Mouse (Mus musculus): ENCODE results near the gene Pglyrp4. TPM values are rescaled to one million over a fixed set of nuclear protein-coding genes. Genes with fewer than 3 reads are reported as not detected.
"Not testable (repeated sequence)": the region's sequence is repeated elsewhere in the genome, so short reads cannot be mapped to it uniquely, and the experiment has no call there.

Gene Pglyrp4
- total RNA-seq (2021), result not detected
- long read RNA-seq, experiment 1, result 0 reads
- long read RNA-seq, experiment 2, result 0 reads

GRCm38 (mm10) chr3:90726606-90727005 lies at the start of gene Pglyrp4:
Gene Pglyrp4 (plus strand): TSS chr3:90726906.
- DNase-seq, result no peak
- intact Hi-C loops (cut with DNase I), result no loop called here

DNA sequence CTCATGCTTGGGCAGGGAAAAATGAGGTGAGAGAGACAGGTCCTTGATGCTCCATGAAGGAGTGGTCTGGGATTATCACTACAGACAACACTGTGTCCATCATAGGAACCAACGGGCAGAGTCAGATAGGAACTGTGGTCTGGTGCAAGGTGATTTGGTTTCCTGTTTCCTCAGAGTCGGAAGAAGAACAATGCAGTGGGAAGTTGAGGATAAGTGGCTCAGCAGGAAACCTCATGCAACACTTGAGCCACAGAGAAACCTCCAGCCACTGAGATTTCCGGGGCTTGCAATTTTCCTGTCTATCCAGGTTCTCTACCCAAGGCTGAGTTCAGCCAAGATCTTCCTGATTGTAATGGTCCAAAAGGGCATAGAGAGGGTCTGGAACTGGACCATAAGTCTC lies 48.0 kb upstream of the Pglyrp4 start:
- no peak for DNase-seq
- intact Hi-C loops (cut with DNase I), result no loop called here

GRCm38 (mm10) chr3:90683929-90684328 lies 42.8 kb upstream of the Pglyrp4 start:
- DNase-seq, result no peak
- intact Hi-C loops (cut with DNase I), result no loop called here

DNA sequence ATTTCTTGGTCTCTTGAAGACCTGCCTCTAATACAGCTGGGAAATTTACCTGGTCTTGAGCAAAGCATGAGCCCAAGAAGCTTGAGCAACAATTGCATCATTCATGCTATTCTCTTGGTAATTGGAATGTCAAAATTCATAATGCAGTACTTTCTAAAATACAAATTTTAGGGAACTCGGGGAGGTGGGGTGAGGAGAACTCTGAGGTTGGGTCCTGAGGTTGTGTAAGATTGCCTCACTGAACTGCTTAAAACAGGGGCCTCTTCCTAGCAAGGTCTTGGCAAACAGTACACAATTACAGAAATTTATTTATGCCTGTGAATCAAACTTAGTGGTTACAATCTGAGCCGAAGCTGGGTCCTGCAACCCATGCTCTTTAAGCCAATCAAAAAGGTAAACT lies 39.9 kb upstream of the Pglyrp4 start:
- intact Hi-C loops (cut with DNase I), result no loop called here

DNA sequence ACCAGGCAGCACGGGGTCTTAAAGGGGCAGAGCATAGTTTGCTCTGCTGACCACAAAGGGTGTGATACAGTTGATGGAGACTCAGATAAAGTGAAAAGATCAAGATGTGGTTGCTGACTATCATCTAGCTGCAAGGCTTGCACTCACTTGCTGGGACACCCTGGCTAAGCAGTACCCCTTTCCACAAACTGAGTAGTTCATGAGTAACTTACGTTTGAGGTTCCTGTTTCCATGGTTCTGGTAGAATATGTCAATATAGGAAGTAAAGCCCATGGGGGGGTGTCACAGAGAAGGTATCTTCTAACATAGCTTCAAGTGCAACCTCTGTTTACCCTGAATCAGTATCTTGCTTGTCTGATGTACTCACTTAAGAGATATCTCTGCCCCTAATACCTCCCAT lies 33.2 kb upstream of the Pglyrp4 start:
- intact Hi-C loops (cut with DNase I), result no loop called here
- DNase-seq, result no peak

More for the DNA sequence above, 39.9 kb upstream of the Pglyrp4 start:
- no peak for DNase-seq

GRCm38 (mm10) chr3:90695613-90696012 lies 31.1 kb upstream of the Pglyrp4 start, which contains the start of gene S100a9:
Gene S100a9 (minus strand): TSS chr3:90695721.
- intact Hi-C loops (cut with DNase I), result no loop called here
- no peak for DNase-seq

DNA sequence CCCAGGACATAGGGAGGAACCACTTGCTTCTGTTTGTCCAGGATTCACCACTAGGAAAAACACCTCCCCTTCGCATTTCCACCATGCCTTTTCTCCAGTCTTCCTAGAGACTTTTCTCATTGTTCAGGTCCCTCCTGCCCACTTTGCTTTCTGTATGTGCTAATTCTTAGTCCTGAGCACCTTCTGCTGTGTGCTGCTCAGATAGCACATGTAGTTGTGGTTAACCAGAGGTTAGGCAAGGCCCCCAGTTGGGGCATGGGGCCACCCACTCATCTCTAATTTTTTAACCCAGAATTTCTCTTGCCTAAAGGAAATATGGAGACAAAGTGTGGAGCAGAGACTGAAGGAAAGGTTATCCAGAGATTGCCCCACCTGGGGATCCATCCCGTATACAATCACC lies 24.5 kb upstream of the Pglyrp4 start:
- no peak for DNase-seq
- intact Hi-C loops (cut with DNase I), result no loop called here

DNA sequence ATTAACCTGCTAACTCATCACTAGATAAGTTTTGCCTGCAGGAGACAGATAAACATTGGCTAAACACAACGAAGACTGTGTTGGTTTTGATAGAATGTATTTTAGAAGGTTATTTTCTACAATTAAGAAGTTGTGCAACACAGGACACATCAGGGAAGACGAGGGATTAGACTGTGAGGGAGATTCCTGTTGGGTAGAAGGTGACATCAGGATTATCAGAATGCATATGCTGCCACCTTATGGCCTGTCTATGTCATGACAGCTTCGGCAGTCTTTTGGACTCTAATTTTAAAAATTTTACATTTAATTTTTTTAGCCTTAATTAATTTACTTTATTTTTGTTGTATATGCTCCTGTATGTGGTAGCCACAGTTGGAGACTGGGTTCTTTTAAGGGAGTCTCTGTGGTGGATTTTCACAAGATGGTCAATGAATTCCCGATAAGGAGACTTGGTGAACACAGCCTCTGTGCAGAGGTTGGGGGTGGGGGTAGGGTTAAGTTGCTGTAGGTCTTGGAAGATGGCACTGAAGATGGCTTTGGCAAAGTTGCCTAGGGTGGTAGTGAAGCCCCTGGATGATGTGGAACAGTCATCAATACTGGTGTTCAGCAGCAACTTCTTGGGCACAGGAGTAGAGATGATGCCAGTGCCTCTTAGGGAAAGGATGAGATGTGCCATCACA lies 18.0 kb upstream of the Pglyrp4 start:
- DNase-seq, result no peak
- intact Hi-C loops (cut with DNase I), result loop anchor here (2.0 kb wide), 1 partner anchor 44 kb away; no protein-coding TSS in a partner anchor

DNA sequence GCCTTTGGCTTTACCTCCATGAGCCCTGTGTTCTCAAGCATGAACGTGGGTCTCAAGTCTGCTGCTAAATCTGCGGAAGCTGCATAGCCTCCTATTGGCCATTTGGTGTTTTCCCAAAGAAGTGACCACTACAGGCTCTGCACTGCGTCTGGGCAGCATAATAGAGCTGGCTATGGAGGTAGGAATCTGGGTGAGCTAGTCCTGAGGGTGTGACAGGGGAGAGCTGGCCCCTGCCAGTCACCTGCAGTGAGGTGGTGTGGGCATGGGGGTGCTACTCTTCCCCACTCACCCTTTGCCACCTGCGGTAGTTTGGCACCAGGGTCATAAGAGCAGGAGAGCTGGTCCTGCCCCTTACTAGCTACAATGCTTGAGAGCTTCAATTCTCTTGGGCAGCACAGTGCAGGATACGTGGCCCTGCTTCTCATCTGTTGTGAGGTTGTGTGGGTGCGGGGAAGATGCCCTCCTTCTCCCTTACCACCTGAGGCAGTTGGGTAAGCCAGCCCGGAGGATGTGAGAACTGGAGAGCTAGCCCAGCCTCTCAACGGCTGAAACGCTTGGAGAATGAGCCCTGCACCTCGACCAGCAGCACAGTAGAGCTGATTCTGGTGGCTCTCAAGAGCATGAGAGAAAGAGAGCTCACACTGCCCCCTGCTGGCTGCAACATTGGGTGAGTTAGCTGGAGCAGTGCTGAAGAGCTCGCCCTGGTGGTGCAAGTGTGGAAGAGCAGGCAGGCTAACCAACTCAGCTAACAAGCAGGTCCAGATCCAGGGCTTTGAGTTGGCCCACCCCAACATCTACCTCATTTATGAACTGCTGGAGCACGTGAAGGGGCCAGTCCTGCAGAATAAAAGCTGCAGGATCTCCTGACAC lies 16.9 kb upstream of the Pglyrp4 start:
- intact Hi-C loops (cut with DNase I), result loop anchor here (2.0 kb wide), 1 partner anchor 45 kb away; no protein-coding TSS in a partner anchor
- peak; percentile 69 to 75 for DNase-seq

DNA sequence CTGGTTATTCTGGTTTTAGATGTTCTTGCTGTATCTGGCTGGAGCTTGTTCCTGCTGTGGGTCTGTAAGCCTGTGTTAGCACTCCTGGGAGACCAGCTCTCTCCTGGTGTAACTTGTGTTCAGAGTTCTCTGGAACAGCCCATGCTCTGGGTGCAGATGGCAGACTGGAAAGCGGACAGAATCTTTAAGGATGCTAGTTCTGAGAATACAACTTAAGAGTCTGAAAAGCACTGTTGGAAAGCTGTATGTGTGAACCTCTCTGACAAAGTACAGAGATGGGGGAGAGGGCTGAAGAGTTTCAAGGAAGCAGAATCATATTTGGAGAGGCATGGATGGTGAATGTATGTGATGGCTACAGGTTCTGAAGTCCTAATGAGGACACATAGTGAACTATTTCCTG lies 23.0 kb downstream of the Pglyrp4 start:
- no peak for DNase-seq
- intact Hi-C loops (cut with DNase I), result no loop called here

GRCm38 (mm10) chr3:90777776-90778175 lies 51.1 kb downstream of the Pglyrp4 start, which contains the start of gene Gm5849:
Gene Gm5849 (minus strand): TSS chr3:90777876.
- DNase-seq; intact Hi-C loops (cut with DNase I): not testable (repeated sequence)

Other genes starting within 250 kb of the Pglyrp4 start
- gene Snapin, start 235.9 kb upstream of the Pglyrp4 start, total RNA-seq (2021), result 10 to 100 TPM; 58.8 to 68.7 TPM
- gene Chtop, start 217.4 kb upstream of the Pglyrp4 start, total RNA-seq (2021), result 10 to 100 TPM; 84.4 to 90.1 TPM
- 100 to 1,000 TPM; 120 to 124 TPM for gene S100a1, start 212.5 kb upstream of the Pglyrp4 start, total RNA-seq (2021)
- 1 to 10 TPM; 9.2 to 9.6 TPM for gene S100a13, start 212.5 kb upstream of the Pglyrp4 start, total RNA-seq (2021)
- gene S100a14, start 200.1 kb upstream of the Pglyrp4 start, total RNA-seq (2021), result under 1 TPM in 1 of 2 experiments, not detected in 1; 0.30 TPM
- gene S100a16, start 189.7 kb upstream of the Pglyrp4 start, total RNA-seq (2021), result 10 to 100 TPM; 58.6 to 63.8 TPM
- gene S100a3, start 166.3 kb upstream of the Pglyrp4 start, total RNA-seq (2021), result not detected
- gene S100a2, start 136.7 kb upstream of the Pglyrp4 start, total RNA-seq (2021), result not detected
- not detected for gene Gm42674, start 125.0 kb upstream of the Pglyrp4 start, total RNA-seq (2021)
- 10 to 100 TPM; 16.4 to 16.5 TPM for gene S100a4, start 123.1 kb upstream of the Pglyrp4 start, total RNA-seq (2021)
- gene S100a5, start 118.4 kb upstream of the Pglyrp4 start, total RNA-seq (2021), result under 1 TPM in 1 of 2 experiments, not detected in 1; 0.72 TPM
- gene S100a6, start 114.0 kb upstream of the Pglyrp4 start, total RNA-seq (2021), result 10 to 100 TPM; 61.9 to 77.2 TPM
- gene S100a7a, start 72.9 kb upstream of the Pglyrp4 start, total RNA-seq (2021), result under 1 TPM in 1 of 2 experiments, not detected in 1; 0.28 TPM
- not detected for gene S100a8, start 57.9 kb upstream of the Pglyrp4 start, total RNA-seq (2021)
- not detected for gene S100a9, start 31.2 kb upstream of the Pglyrp4 start, total RNA-seq (2021)
- not detected for gene Gm5849, start 51.0 kb downstream of the Pglyrp4 start, total RNA-seq (2021)